Mouse (Mus musculus) subcutaneous adipose tissue, adult 2 months (tissue): ENCODE results near the gene Sord. TPM values are rescaled to one million over a fixed set of nuclear protein-coding genes. Genes with fewer than 3 reads are reported as not detected.

ENCODE experiments used
- polyA plus RNA-seq: library from polyadenylated mRNA; depleted of rRNA; stranded (reverse); fragments of >200 nt; gene quantifications from 2 replicates; pipeline ENCODE4 v1.2.3, GENCODE M21; 2012; ENCODE audit warnings: low replicate concordance; rRNA removed

Gene Sord
- 25.4 and 41.6 TPM in 2 replicates for polyA plus RNA-seq

DNA sequence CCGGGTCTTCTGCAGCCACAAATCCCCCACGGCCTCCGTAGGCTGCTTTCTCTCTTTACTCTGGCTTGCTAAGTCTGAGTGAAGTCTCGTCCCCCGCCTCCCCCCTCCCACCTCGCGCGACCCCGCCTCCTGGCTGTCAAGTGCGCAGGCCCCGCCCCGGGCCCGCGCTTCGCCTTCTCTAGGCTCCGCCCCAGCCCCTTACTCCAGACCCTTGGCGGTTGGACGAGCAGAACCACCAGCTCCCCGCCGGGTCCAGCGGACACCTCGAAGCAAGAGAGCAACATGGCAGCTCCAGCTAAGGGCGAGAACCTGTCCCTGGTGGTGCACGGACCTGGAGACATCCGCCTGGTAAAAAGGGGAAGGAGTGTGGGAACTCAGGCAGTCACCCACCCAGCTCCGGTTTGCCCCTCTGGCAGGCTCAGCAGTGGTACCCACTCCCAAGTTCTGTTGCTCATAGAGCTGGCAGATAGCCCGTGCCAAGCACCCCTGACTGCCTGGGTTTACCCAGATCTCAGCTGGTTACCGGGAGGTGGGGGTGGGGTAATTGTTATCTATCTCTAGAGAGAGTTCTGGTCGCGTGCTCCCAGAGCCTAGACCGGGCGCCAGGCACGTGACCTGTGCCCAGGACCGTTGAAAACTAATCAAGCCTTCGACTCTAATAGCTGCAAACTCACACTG is at the start of gene Sord:
Gene Sord (plus strand): TSS at position 139 of the 678 bp plus-strand sequence.

DNA sequence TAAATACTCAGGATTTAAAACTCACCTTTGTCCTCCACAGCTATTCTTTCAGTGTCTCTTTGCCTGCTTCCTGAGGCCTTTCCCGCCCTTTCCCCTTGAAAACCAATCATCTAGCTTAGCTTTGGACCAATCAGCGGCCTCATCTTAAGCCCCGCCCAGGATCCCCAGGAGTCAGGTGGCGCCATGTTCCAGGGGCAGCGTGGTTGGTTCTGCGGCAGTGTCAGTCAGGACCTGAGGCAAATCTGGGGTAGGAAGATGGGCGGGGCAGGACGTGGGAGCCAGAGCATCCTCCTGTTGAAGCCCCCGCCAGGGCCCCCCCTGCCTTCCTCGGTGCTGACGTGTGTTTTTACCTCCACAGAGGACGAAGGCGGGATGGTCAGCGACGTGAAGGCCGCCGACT is 48.4 kb upstream of the Sord start, which contains the start of the genes Patl2 and Terb2:
Gene Patl2 (minus strand): TSS at position 84 of the 400 bp plus-strand sequence.
Gene Terb2 (plus strand): TSS at position 167 of the 400 bp plus-strand sequence.

DNA sequence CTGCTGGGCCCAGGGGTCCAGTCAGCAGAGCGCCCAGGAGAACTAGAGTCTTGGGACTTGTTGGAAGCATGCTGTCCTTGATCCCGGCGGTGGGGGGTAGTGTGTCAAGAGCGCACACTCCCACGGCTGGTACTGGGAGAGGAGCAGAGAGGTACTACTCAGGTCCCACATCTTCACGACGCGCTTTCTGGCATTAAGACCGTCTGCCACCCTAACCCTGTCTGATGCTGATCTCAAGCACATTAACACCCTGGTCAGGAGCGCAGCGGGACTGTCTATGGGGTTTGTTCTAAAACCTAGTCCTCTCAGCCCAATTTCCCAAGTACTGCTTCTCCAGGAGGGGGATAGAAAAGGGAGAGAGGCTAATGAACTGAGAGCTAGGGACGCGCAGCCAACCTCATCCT is 63.5 kb downstream of the Sord start, which contains the start of gene Duox2:
Gene Duox2 (minus strand): TSS at position 354 of the 404 bp plus-strand sequence.

DNA sequence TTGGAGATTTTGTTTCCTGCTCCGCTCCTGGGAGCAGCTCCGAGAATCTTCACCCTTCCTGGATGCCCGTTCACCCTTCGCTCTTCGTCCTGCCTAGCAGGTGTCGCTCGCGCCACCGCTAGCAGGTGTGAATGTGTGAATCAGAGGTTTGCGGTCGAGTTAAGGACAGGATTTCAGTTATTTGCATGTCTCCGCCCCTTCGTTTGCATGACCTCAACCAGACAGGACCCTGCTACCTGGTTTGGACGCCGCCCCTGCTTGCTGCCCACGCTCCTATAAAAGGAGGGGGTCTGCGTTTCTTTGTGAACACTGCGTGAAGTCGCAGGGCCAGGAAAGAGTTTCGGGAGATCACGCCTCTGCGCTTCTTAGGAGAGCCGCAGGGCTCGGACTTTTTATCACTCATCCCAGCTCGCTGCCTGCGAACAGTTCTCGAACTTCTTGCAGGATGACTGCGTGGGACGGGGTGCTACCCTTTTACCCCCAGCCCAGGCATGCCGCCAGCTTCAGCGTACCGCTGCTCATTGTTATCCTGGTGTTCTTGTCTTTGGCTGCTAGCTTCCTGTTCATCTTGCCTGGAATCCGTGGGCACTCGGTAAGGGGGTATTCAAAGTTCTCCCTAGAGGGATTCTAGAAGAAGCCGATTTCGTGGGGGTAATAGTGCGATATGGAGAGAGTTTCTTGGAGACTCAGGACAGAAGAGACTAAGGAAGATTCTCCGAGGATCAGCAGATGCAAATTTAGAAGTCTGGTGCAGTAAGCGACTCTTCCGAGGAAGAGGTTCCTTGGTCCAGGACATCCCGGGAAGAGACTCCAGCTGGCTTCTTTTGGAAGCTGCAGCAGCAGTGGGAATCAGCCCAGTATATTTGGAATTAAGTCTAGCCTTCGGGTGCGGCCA is 64.3 kb downstream of the Sord start, which contains the start of gene Duoxa2:
Gene Duoxa2 (plus strand): TSS at position 305 of the 895 bp plus-strand sequence.

DNA sequence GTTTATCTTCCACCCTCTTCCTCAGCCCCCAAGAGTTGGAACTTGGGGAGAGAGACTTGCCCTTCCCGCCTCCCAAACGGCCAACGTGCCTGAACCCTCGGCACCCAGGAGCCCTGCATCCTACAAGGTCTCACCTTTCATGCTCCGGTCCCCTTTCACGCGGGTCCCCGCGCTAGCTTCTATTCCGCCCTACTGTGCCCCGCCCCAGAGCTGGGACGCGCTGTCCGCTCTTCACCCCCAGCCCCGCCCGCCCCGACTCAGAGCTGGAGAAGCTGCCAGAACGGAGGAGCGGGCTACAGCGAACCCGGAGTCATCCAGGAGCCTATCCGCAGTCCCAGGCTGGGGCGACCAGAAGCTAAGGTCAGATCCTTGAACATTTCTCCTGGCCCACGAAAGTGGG is 79.0 kb downstream of the Sord start, which contains the start of gene Duoxa1:
Gene Duoxa1 (minus strand): TSS at position 195 of the 400 bp plus-strand sequence.

Other genes starting within 250 kb of the Sord start
- gene Eif3j1, start 206.2 kb upstream of the Sord start, polyA plus RNA-seq: 4.0 and 6.2 TPM in 2 replicates
- gene Spg11, start 116.4 kb upstream of the Sord start, polyA plus RNA-seq: 10.6 and 13.6 TPM in 2 replicates
- 1,289 and 2,871 TPM in 2 replicates for gene B2m, start 87.1 kb upstream of the Sord start, polyA plus RNA-seq
- 0.09 and 0.24 TPM in 2 replicates for gene Trim69, start 74.0 kb upstream of the Sord start, polyA plus RNA-seq
- not detected in 2 replicates for gene Patl2, start 48.6 kb upstream of the Sord start, polyA plus RNA-seq
- not detected in 2 replicates for gene Terb2, start 48.5 kb upstream of the Sord start, polyA plus RNA-seq
- gene Duox2, start 63.7 kb downstream of the Sord start, polyA plus RNA-seq: 0.27 and 0.81 TPM in 2 replicates
- 0.09 and 0.54 TPM in 2 replicates for gene Duoxa2, start 64.2 kb downstream of the Sord start, polyA plus RNA-seq
- gene Duoxa1, start 79.0 kb downstream of the Sord start, polyA plus RNA-seq: 2.9 and 14.9 TPM in 2 replicates
- gene Duox1, start 80.9 kb downstream of the Sord start, polyA plus RNA-seq: 0.58 and 2.0 TPM in 2 replicates
- 13.9 and 15.1 TPM in 2 replicates for gene Shf, start 134.4 kb downstream of the Sord start, polyA plus RNA-seq
- gene Slc28a2, start 191.7 kb downstream of the Sord start, polyA plus RNA-seq: 8.5 and 40.7 TPM in 2 replicates